Mouse (Mus musculus) cerebellum, adult 2 months (tissue): ENCODE measurements around the gene Fbln5.

Source experiments
- CTCF ChIP-seq: fragments of 200-500 bp; IDR thresholded peaks from 2 replicates; pipeline ENCODE4 v1.5.1; 2011; ENCODE audit warnings: low read depth, mild to moderate bottlenecking, control low read depth, low read length, moderate library complexity, borderline replicate concordance; ENCODE audit not compliant: insufficient read depth
- POLR2A ChIP-seq: fragments of 200-500 bp; IDR thresholded peaks from 2 replicates; pipeline ENCODE4 v1.6.1; 2011; ENCODE audit warnings: low read length, control low read depth, borderline replicate concordance; ENCODE audit not compliant: insufficient read depth

DNA sequence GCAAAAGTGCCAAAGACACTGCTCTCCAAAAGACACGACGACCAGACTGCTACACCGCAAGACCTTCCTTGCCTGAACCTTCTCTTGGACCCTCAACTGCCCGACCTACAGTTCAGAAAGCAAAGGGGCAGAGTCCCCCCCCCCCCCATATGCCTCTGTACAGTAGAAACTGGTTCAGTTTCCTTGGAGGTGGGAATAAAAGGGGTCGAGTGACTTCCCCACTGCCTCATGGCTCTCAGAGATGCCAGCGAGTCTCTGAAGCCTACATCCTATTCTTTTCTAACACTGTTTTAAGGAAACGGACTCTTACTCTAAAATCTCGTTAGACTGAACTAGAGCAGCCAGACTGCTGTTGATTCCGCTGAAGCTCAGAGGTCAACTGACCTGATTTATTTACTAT, 715 bp upstream of the Fbln5 start:
- TF ChIP-seq POLR2A = no peak
- no peak for TF ChIP-seq CTCF
